Mouse (Mus musculus): ENCODE data around the gene Tnfrsf14.

DNA sequence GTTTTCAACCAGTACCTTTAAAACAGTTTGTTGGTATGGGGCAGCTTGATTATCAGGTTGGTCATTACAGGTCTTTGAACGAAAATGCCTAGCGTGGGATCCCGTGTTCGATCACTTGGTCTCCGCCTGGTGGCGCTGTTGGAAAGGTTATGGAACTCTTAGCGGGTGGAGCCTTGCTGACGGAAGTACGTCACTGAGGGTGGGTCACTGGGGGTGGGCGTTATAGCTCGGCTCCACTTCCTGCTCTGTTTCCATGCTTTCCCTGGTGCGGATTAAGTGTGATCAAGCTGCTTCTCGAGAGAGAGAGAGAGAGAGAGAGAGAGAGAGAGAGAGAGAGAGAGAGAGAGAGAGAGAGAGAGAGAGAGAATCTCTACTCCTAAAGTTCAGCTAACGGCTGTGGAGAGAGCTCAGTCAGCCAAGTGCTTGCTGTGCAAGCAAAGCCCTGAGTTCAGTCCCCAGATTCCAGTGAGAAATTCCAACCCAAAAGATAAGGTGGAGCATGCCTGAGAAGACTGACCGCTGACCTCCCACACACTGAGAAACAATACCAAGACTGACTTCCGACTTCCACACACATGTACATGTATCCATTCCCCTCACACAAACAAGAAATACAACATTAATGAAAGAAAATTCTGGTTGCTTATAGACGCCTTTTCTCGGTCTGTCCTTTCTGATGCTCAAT is 50.4 kb downstream of the Tnfrsf14 start:
- peak; percentile 95 for TF ChIP-seq CTCF (IDR thresholded peaks at IDR 0.05; ENCODE audit: extremely low read depth, insufficient read depth, insufficient read length, insufficient replicate concordance)
- no peak for TF ChIP-seq POLR2A (IDR thresholded peaks at IDR 0.05; ENCODE audit: low read depth, low read length)

All from spleen, adult 2 months (tissue).